Mouse (Mus musculus) spleen, adult 2 months (tissue): ENCODE measurements around the gene Bcr. TPM values are rescaled to one million over a fixed set of nuclear protein-coding genes. Genes with fewer than 3 reads are reported as not detected.

Experiments used
- DNase-seq, 2 experiments: peaks; one replicate each; pipeline versions ENCODE4 v3.0.0 to v3.0.0-alpha.2; 2012 to 2021; ENCODE audit warnings: low spot score in 2 of 2, low read depth in 1 of 2
- H3K27ac ChIP-seq: fragments of 200-500 bp; 2 replicates; pipeline ENCODE4 v1.5.1; 2012; ENCODE audit warnings: low read length, inconsistent platforms; ENCODE audit not compliant: insufficient read depth
- H3K27me3 ChIP-seq: fragments of 200-500 bp; 2 replicates; pipeline ENCODE4 v1.6.1; 2012; ENCODE audit warnings: mild to moderate bottlenecking, moderate library complexity, low read length, inconsistent platforms; ENCODE audit not compliant: control insufficient read depth, insufficient read depth
- H3K36me3 ChIP-seq: fragments of 200-500 bp; 2 replicates; pipeline ENCODE4 v1.6.1; 2012; ENCODE audit warnings: mild to moderate bottlenecking, low read length, inconsistent platforms; ENCODE audit not compliant: control insufficient read depth, insufficient read depth
- H3K4me1 ChIP-seq: fragments of 200-500 bp; 2 replicates; pipeline ENCODE4 v1.6.1; 2011; ENCODE audit warnings: inconsistent platforms; ENCODE audit not compliant: control insufficient read depth, insufficient read depth, insufficient read length
- H3K4me3 ChIP-seq: fragments of 200-500 bp; 2 replicates; pipeline ENCODE4 v1.5.1; 2011; ENCODE audit warnings: mild to moderate bottlenecking, inconsistent platforms; ENCODE audit not compliant: insufficient read depth, insufficient read length; ENCODE audit errors: extremely low read depth
- CTCF ChIP-seq: fragments of 200-500 bp; IDR thresholded peaks from 2 replicates; pipeline ENCODE4 v1.5.1; 2011; ENCODE audit warnings: mild to moderate bottlenecking, inconsistent platforms; ENCODE audit not compliant: insufficient read depth, insufficient read length, insufficient replicate concordance; ENCODE audit errors: extremely low read depth
- POLR2A ChIP-seq: fragments of 200-500 bp; IDR thresholded peaks from 2 replicates; pipeline ENCODE4 v1.6.1; 2011; ENCODE audit warnings: low read depth, low read length, inconsistent platforms
- WGBS: fragments of 180-500 bp; shearing (Covaris S2); methylation state at CpG from one replicate; pipeline ENCODE4 v1.1.7; 2018; 5-methylcytosine and 5-hydroxymethylcytosine counted together
- polyA plus RNA-seq: library from polyadenylated mRNA; depleted of rRNA; stranded (reverse); fragments of >200 nt; gene quantifications from 2 replicates; pipeline ENCODE4 v1.2.3, GENCODE M21; 2012

Bcr gene
- polyA plus RNA-seq, 1 experiment: 17.8 TPM

GRCm38 (mm10) chr10:75135518-75136162 lies 75.2 kb downstream of the Bcr start:
- no peak overlapping the region for H3K27ac ChIP-seq
- peaks cover 7% of the 10 kb centered on the region; the same call in 1 of the 2 replicates for H3K4me1 ChIP-seq
- 97% methylated on average over 21 of the region's 21 CpGs for WGBS
- TF ChIP-seq CTCF (no peak), POLR2A (no peak)
- H3K4me3 ChIP-seq: no peak overlapping the region
- DNase-seq: no peak
- H3K27me3 ChIP-seq: no peaks in the 10 kb centered on the region
- peaks cover 4% of the 10 kb centered on the region; the same call in 1 of the 2 replicates for H3K36me3 ChIP-seq

- Histone ChIP-seq H3K27me3 (no peaks in the 10 kb centered on the region), H3K36me3 (peaks cover 2% of the 10 kb centered on the region; the same call in 1 of the 2 replicates), H3K27ac (no peak overlapping the region), H3K4me3 (no peak overlapping the region), H3K4me1 (peaks cover 7% of the 10 kb centered on the region; the same call in 1 of the 2 replicates)
- peak; percentile 30 to 56 for DNase-seq
- TF ChIP-seq CTCF: peak; percentile 6; the same call in 1 of the 2 replicates
- no peak for TF ChIP-seq POLR2A
- WGBS: 20% methylated on average over 3 of the region's 3 CpGs
Measured at GRCm38 (mm10) chr10:75137148-75137547, 76.8 kb downstream of the Bcr start.

GRCm38 (mm10) chr10:75145221-75145620 lies 84.8 kb downstream of the Bcr start:
- peaks cover 2% of the 10 kb centered on the region; the same call in 1 of the 2 replicates for H3K36me3 ChIP-seq
- H3K27me3 ChIP-seq: no peaks in the 10 kb centered on the region
- H3K27ac ChIP-seq: no peak overlapping the region
- no peak overlapping the region for H3K4me3 ChIP-seq
- no peak for TF ChIP-seq CTCF
- TF ChIP-seq POLR2A: no peak
- DNase-seq: peak in 1 of 2 experiments; percentile 14
- peaks cover 18% of the 10 kb centered on the region; the same call in 1 of the 2 replicates for H3K4me1 ChIP-seq
- WGBS: 38% methylated on average over 17 of the region's 17 CpGs

GRCm38 (mm10) chr10:75146001-75146400 lies 85.6 kb downstream of the Bcr start:
- Histone ChIP-seq H3K27me3 (no peaks in the 10 kb centered on the region), H3K27ac (0 out of 2 replicates have a peak overlapping the region, but pooled peaks have one; percentile 13), H3K36me3 (peaks cover 2% of the 10 kb centered on the region; the same call in 1 of the 2 replicates), H3K4me1 (peaks cover 18% of the 10 kb centered on the region; the same call in 1 of the 2 replicates), H3K4me3 (no peak overlapping the region; the same call in 1 of the 2 replicates)
- no peak for TF ChIP-seq POLR2A
- TF ChIP-seq CTCF: peak; percentile 1; the same call in 1 of the 2 replicates
- WGBS: 4% methylated on average over 4 of the region's 4 CpGs
- peak; percentile 71 to 84 for DNase-seq

GRCm38 (mm10) chr10:75146619-75147018 lies 86.2 kb downstream of the Bcr start:
- Histone ChIP-seq H3K27ac (0 out of 2 replicates have a peak overlapping the region, but pooled peaks have one; percentile 21), H3K27me3 (no peaks in the 10 kb centered on the region), H3K4me3 (no peak overlapping the region), H3K4me1 (peaks cover 18% of the 10 kb centered on the region; the same call in 1 of the 2 replicates), H3K36me3 (peaks cover 2% of the 10 kb centered on the region; the same call in 1 of the 2 replicates)
- TF ChIP-seq POLR2A: no peak
- no peak for TF ChIP-seq CTCF
- DNase-seq: peak in 1 of 2 experiments; percentile 11
- whole genome bisulfite sequencing: 75% methylated on average over 10 of the region's 10 CpGs

GRCm38 (mm10) chr10:75148295-75148694 lies 87.9 kb downstream of the Bcr start:
- TF ChIP-seq POLR2A (no peak), CTCF (no peak)
- H3K4me3 ChIP-seq: no peak overlapping the region
- H3K27me3 ChIP-seq: no peaks in the 10 kb centered on the region
- 89% methylated on average over 6 of the region's 6 CpGs for WGBS
- peaks cover 18% of the 10 kb centered on the region; the same call in 1 of the 2 replicates for H3K4me1 ChIP-seq
- no peak for DNase-seq
- no peak overlapping the region for H3K27ac ChIP-seq
- peaks cover 2% of the 10 kb centered on the region; the same call in 1 of the 2 replicates for H3K36me3 ChIP-seq
